Mouse (Mus musculus): ENCODE results near the gene Ric8a. TPM values are rescaled to one million over a fixed set of nuclear protein-coding genes. Genes with fewer than 3 reads are reported as not detected.
A peak's percentile ranks its signal among the peaks of the same experiment; 100 is the strongest.

The Ric8a gene
- total RNA-seq (2021) = 10 to 100 TPM; 11.9 to 13.7 TPM
- long read RNA-seq, experiment 1, transcript Ric8a-201 (10 exons, 3,406 nt) = major isoform, 24 of 25 reads
- long read RNA-seq, experiment 1, partial matches to known transcripts = 1 of 25 reads
- long read RNA-seq, experiment 1, other reads (novel, unspliced or antisense) = 0 of 25 reads
- long read RNA-seq, experiment 2, transcript Ric8a-201 (10 exons, 3,406 nt) = major isoform, 15 of 19 reads
- long read RNA-seq, experiment 2, partial matches to known transcripts = 1 of 19 reads
- long read RNA-seq, experiment 2, other reads (novel, unspliced or antisense) = 2 of 19 reads

DNA sequence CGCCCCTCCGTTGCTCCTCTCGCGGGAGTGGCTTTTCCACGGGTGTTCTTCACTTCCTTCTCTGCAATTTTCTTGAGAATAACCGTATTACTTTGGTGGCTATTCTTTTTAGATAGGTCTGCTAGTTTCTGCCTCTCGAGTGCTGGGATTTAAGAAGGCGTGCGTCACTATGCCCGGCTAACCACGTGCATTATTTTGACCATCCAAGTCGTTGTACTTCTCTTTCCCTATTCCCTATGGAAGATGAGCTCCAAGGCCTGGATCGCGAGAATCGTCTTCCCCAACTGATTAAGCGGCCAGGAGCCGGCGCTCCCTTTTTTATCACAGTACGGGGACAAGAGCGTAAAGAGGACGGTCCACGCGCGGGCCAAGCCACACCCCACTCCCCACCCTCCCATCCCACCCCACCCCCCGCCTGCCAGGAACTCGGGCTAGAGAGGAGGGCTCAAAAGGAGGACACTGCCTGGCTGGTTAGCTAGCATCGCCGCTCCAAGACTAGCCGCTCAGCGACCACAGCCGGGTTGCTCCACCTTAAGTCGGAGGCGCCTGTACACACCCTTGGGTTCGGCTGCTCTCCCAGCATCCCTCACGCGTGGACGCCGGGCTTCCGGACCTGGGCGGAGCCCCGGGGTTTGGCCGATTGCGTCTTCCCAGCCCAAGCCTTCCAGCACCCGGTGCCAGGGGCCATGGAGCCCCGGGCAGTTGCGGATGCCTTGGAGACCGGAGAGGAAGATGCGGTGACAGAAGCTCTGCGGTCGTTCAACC, at the start of gene Ric8a:
Gene Ric8a (plus strand): TSS at position 173 of the 765 bp plus-strand sequence.
- DNase-seq (ENCODE audit: low spot score) = peak; percentile 92

DNA sequence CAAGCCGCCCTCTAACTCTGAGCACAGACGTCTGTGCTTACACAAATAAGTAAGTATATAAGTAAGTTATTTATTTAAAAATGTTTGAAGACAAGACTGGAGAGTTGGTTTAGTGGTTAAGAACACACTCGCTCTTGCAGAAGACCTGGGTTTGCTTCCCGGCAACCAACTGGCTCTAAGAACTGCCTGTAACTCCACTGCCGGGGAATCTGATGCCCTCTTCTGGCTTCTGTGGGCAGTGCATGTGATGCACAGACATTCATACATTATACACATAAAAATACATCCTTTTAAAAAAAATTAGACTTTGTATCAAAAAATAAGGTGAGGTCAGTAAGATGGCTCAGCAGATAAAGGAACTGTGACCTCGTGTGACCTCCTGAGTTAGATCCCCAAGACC, 46.3 kb upstream of the Ric8a start:
- DNase-seq (ENCODE audit: low spot score) = no peak

DNA sequence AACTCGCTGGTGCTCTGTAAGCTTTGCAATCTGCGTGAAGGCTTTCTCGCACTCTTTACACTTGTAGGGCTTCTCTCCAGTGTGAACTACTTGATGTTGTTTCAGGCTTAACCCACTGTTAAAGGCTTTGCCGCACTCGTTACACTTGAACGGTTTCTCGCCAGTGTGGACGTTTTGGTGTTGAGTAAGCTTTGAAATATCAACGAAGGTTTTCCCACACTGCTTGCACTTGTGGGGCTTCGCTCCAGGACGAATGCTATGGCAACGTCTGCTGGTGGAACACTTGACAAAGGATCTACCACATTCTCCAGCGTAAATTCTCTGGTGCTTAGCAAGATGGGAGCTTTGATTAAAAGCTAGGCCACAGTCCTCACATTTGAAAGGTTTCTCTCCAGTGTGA, 45.0 kb upstream of the Ric8a start:
- DNase-seq (ENCODE audit: low spot score) = no peak

DNA sequence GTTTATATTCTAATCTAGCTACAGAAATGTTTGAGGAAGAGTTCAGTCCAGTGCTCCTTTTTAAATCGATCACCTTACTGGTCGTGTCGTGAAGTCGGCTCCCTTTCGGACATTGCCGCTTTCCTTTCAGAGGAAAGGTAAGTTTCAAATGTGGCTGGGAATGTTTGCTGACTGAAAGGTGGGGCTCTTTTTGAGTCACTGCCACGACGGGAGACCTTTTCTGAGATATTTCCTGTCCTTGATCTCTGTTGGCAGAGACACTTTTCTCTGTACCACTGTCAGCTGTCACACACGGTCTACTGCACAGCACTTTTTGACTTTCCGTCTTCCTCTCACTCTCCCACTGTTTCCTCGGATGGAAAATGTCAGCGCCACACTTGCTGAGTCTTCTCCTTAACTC, 43.9 kb upstream of the Ric8a start:
- no peak for DNase-seq (ENCODE audit: low spot score)

DNA sequence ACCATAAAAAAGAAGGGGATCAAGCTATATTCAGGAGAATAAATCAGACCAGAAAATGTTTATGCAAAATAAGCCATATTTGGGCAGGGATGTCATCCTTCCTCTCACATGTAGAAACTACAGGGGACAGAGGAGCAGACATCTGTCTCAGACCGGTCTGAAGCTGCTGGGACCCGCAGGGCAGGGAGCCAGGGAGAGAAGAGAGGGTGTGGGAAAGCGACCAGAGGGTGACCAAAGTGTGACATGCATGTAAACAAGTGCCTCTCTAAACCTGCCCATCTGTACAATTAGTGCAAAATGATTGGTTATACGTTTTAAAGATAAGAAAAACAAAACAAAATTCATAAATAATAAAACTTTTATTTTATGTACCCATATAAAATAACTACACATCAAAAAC, 36.6 kb upstream of the Ric8a start:
- DNase-seq (ENCODE audit: low spot score) = no peak

DNA sequence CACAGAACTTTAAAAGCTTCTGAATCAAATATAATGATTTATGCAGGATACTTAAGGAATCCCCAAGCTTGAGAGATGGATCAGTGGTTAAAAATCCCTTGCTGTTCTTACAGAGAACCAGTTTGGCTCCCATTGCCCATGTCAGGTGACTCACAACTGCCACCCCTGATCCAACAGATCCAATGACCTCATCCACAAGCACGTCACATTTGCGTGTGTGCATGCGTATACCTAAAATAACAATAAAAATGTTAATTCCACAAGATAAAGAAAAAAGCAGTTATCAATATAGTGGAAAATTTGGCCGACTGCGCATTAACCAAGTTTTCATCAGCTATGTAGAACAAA, 35.5 kb upstream of the Ric8a start:
- no peak for DNase-seq (ENCODE audit: low spot score)

DNA sequence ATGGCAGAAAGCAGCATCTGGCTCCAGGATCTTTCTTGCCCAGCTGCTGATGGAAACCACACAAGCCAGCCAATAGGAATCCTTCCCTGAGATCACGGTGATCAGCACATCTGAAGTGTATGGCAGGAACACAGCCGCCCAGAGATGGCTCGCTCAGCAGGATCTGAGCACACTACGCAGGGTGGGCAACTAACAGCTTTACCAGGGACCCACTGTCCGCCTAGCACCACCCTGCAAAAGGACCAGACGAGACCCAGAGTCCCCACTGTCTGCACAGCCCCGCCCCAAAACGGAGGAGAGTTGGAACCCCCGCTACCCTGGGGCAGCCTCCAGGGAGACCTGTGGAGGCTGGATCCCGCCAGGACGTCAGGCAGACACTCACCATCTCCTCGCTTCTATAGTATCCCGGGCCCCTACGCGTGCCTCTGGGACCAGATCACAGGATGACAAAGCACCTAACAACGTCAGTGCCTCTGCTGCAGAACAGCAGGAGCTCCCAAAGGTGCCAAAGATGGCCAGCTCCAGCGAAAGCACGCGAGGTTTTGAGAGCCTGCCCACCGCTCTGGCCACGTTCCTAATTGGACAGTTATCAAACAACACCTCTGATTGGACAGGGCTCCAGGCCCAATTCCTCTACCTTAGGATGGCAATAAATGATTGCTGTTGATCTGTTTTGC, 35.0 kb upstream of the Ric8a start, which contains the start of gene Zfp941:
Gene Zfp941 (minus strand): TSS at position 526 of the 677 bp plus-strand sequence.
- DNase-seq (ENCODE audit: low spot score) = no peak

DNA sequence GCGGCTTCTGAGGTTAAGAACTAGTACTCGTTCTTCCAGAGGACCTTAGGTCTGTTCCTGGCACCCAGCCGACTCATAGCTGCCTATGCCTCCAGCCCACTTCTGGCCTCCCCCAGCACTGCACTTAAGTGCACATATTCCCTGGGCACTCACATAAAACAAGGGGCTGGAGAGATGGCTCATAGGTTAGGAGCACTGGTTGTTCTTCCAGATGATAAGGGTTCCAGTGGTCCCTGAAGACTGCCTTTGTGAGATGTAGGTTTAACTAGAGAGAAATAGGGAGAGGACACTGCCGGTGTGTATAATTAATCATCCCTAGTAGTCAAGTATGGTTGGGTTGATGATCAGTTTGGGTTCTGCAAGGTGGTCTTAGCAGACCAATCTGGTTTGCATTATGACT, 34.0 kb upstream of the Ric8a start:
- no peak for DNase-seq (ENCODE audit: low spot score)

DNA sequence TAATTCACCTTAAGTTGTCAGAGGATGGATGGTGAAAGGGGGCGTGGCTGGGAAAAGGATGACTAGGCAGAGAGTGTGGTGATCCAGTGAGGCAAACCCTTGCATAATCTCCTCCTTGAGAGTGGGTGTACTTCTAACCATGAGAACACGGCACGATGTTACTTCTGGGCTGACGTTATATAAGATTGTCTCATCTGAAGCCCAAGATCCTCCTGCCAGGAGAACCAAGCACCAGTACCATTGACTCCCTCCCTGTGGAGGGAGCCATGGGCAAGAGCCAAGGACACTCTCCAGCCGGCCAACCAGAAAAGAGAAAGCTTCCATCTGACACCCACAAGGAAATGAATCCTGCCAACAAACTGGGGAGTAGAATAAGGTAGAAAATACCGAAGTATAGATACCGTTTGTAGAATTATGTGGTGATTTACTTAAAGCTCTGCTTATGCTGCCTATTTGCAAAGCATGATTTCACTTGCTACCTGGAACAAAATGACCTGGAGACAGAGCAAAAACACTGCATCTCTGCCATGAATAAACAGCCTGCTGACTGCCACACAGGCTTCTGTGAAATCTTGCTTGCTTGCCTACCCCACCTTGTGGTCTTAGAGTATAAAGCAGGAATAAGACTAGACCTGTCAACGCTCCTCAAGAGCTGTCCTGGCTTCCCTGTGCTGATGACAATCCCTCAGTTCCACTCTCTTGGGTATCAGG, 28.4 kb upstream of the Ric8a start:
- no peak for DNase-seq (ENCODE audit: low spot score)

DNA sequence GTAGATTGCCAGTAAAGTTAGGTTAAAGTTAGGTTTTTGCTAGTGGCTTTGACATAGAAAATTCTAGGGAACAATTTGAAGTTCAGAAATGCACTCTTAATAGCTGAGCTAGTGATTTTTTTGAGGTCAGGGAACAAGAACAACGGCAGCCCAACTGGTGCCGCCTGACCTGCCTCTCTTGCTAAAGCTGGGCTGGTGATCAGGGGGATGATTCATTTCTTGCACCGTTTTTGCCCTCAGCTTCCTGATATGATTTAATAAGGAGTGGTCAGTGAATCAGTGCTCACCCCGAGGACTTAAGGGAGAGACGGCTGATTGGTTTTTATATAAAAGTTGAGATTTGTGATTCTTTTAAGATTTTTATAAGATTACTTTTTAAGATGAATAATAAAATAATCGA, 25.3 kb upstream of the Ric8a start:
- DNase-seq (ENCODE audit: low spot score) = no peak

DNA sequence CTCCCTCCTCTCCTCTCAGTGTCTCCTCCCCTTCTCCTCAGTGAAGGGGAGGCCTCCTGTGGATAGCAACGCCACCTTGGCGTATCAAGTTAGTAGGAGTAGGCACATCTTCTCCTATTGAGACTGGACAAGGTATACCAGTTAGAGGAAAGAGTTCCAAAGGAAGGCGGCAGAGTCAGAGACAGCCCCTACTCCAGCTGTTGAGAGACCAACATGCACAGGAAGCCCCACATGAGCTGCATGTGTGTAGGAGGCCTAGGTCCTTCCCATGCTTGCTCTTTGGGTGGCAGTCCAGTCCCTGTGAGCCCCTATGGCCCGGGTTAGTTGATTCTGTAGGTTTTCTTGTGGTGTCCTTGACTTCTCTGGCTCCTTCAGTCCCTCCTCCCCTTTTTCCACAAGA, 23.4 kb upstream of the Ric8a start:
- DNase-seq (ENCODE audit: low spot score) = no peak

DNA sequence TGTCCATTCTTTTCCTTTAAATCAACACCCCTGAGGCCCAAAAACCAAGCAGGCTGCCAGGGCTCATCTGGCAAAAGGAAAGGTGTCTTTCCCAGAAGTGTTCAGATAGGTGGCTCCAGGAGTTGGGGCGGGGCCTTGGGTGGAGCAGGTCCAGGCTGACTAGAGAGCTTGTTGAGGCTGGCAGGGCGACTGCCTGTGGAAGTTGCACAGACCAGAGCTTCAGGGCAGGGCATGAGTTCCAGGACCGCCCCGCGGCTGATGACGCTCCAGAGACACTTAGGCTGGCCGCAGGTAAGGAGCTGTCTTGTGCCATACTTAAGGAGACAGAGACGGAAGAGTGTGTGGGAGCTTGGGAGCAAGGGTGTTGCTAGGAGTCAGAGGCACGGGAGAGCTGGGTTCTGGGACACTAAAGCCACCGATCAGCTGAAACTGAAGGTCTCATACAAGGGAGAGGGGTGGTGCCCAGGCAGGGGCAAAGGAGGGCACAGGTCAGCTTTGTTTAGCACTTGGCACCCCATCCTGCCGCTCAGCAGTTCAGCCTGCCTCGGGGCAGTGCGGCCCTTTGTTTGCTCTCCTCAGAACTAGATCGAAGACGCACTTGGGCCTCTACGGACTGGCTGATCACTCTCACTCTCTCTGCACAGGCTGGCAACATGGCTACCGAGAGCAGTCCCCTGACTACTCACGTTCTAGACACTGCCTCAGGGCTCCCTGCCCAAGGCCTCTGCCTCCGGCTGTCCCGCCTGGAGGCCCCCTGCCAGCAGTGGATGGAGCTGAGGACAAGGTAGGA, 21.6 kb upstream of the Ric8a start, which contains the start of gene Urah:
Gene Urah (plus strand): TSS at position 51 of the 790 bp plus-strand sequence.
- no peak for DNase-seq (ENCODE audit: low spot score)

DNA sequence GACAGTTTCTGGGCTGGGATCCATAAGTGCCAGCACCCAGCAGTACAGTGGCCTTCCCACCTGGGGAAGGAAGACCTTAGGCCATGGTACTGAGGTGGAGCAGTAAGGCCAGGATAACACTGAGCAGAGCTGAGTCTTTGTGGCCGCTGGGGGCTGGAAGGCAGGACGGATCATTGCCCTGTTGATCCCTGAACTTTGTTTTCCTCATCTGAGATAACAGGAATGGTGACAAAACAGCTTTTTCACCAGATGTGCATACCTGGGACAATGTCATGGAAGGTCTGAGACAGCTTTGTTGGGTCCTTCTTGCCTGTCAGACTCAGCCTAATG, 21.0 kb upstream of the Ric8a start:
- no peak for DNase-seq (ENCODE audit: low spot score)

DNA sequence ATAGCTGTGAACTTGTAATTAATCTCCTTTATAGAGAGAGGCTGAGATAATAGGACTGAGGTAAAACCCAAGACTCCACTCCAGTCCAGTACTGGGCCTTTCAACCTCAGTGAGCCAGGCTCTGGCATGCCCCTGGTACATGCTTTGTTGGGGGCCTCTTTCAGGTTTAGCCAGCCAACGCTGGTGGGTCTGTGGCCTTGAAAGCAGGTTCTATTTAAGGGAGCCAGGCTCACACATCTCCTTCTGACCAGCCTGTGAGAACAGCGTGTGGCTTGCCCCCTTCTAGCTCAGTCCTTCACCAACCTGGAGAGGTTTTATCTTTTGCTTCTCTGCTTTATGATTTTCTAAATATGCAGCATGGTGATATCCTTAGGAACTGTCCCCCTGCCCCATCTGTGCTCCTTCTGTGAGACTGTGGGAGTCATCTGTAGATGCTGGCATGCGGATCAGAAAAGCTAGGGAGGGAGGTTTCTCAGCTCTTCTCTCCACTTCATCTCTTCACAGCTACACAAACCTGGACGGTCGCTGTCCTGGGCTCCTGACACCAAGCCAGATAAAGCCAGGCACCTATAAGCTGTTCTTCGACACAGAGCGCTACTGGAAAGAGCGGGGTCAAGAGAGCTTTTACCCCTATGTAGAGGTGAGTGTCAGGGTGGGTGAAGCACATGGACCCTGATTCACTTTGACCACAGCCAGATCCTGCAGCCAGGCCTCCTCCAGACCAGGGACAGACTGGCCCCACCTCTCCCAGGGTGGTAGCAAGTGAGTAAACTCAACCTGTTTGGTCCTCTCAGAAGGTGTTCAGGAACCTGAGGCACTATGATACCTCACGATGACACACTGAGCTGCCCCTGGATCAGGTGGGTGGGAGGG, 20.3 kb upstream of the Ric8a start:
- no peak for DNase-seq (ENCODE audit: low spot score)

DNA sequence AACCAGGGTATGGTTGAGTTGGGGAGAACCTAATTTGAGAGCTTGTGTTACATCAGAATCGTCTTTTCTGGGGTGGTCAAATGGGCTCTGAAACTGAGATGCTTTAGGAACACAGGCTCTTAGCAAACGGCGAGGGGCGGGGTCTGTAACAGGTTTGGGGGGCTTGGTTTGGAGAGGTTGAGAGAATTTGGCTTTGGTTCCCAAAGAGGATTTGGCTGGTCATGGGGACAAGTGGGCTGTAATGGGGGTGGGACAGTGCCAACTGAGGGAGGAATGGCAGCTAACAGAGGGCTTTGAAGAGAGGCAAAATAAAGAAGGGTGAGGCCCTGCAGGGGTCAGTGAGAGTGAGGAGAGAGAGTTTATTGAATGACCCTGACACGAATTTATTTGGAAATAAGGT, 17.2 kb upstream of the Ric8a start:
- no peak for DNase-seq (ENCODE audit: low spot score)

DNA sequence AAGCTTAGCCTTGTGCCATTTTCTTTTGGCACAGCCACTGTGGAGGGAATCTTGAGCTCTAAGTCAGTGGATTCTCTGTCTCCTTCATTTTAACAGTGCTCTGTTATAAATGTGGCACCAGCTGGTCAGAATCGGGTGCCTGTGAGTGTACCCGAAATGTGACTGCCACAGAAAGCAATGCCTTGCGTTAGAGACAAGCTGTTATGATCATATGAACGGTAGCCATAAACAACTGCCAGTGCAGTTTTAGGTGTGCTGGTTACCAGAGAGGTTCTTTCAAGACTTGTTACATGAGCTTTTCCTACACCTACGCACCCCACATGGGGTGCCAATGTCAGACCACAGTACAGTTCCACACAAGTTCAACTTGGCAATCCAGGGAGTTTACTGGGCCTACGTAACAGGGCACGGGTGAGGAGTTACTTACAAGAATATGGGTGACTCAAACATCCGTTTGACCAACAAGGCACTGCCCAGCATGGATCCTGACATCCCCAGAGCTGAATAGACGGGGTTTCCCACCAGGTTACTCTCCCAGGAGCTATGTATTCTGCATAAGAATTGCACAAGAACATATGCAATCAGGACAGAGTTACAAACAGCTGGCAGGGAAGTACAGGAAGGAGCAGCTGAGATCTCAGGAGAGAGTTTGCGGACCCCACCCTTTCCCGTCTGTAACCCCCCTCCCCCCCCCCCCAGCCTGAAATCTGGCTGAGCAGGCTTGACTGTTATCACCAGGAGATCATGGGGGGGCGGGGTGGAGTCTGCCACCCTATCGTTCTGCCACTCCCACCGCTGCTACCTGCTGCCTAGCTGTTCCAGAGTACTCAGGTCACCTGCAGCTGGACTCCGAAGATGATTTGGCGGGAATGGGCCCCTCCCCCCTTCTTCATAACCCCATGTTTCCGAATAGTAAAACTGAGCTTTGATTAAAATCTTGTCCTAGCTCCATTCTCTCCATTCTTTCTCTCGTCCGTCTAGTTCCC, 15.7 kb upstream of the Ric8a start:
- DNase-seq (ENCODE audit: low spot score) = no peak

DNA sequence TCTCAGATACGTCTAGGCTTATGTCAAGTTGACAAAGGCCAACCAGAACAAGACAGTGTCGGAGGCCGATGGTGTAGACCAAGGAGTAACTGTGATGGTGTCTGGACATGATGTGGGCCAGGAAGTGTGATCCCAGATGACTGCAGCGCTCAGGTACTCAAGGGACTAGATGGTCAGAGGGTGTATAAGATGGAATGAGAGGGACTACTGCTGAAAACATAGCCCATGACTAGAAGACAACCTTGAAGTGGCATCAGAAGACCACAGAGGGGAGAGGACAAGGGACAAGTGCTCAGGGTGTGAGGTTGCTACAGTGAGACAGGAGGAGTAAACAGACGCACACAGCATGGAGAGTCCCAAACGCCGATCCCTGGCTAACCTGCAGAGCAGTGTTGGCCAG, 13.0 kb upstream of the Ric8a start:
- DNase-seq (ENCODE audit: low spot score) = no peak

DNA sequence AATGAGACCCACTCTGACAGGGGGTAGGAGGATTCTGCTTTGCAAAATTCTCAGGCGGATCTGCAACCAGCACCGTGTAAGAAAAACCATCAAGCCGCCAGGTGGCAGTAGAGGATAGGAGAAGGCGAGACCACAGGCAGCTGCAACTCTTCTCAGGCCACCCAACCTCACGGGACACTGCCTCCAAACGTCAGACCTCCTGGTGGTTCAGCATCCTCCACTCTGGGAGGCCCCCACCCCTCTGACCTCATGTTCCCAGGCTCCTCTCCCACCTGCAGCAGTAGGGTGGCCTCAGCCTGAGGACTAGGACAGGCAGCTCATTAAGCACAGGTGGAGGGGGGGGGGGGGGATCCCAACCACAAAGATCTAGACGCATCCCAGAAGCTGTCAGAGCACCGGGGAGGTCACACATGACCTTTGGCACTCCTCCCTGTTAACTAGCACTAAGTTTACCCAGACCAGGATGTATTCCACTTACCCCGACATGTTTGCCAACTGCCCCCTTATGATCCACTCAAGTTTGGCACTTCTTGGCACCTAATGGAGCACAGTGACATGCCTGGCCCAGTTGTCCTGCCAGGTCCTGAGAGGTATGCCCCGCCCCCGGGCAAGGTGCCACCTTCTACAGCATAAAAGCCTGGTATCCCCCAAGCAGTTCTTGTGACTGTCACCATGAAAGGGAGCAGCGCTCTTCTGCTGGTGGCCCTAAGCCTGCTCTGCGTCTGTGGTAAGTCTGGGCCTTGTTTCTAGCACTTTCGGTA, 11.7 kb upstream of the Ric8a start, which contains the start of gene Scgb1c1:
Gene Scgb1c1 (plus strand): TSS at position 643 of the 761 bp plus-strand sequence.
- DNase-seq (ENCODE audit: low spot score) = peak; percentile 91

Measured in gastrocnemius, adult 18-20 months (tissue).